Mouse (Mus musculus): ENCODE data around the gene Mylk.

DNA sequence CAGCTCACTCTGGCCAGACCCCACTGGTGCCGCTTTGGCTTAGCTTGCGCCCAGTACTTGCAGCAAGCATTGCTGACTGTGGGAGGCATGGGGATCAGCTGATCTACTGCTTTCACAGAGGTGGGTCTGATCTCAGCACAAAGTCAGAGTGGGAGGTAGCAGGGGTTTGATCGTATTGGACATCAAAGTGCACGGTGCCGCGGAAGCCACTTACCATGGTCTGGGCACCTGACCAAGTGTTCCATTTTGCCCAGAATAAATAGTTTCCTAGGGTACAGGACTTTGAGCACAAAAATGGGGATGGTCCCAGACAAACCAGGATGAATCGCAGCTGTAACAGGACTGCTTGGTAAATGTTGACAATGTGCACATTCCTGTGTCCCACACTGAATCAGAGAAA, 236.0 kb downstream of the Mylk start:
- TF ChIP-seq MAFK (IDR thresholded peaks at IDR 0.05; ENCODE audit: insufficient read depth, low read depth, low read length), result no peak
- TF ChIP-seq HCFC1 (IDR thresholded peaks at IDR 0.05; ENCODE audit: borderline replicate concordance, insufficient read depth, low read length), result no peak
- no peak for TF ChIP-seq ZNF384 (IDR thresholded peaks at IDR 0.05; ENCODE audit: low read depth, low read length)
- no peak for TF ChIP-seq CHD2 (IDR thresholded peaks at IDR 0.05; ENCODE audit: low read depth, low read length)
